Mouse (Mus musculus): ENCODE results near the gene Plcd3. TPM values are rescaled to one million over a fixed set of nuclear protein-coding genes. Genes with fewer than 3 reads are reported as not detected.

The Plcd3 gene
- total RNA-seq, 2 experiments from 2014 or later: 9.3 to 10.2 TPM

DNA sequence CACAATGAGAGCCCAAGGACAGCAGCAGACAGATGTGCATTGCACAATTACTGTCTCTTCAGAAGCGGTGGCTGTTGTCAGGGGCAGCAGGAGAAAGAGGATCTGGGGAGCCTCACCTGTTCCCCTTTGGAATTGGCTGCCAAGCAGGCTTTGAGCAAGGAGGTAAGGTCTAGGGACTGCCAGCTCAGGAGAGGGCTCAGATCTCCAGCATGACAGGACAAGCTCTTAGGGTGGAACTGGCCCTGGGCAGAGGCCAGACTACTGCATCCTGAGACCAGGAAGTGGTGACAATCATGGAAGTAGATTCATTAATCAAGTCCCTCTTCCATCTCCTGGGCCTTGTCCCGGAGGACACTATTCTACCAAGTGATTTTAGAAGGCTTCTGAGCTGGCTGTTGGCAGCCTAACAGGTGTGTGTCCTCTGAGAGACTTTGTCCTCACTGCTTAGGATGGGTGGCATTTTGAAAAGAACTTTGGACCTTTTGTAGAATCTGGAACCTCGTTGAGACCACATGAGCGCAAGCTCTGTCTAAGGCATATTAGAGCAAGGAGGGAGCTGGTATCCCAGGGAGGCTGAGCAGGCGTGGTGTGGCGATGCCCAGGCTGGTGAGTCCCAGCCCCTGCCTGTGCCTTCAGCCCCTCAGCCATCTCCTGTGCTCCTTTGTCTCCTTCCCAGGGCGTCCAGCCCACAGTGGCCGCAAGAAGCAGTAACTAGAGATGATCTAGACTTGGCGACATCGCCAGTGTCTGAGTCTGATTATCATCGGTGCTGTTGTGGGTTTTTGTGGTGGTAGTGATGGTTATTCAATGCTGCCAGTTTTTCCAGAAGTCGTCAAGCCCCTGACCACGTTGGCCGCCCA is 35.0 kb downstream of the Plcd3 start:
- 0 out of 2 replicates have a peak overlapping the region, but pooled peaks have one; percentile 11 for H3K27ac ChIP-seq
- no peak overlapping the region for H3K4me3 ChIP-seq
- no peak for TF ChIP-seq CTCF (conservative IDR thresholded peaks at IDR 0.05)
- no peak for DNase-seq (ENCODE audit: low spot score in 2 of 2)

DNA sequence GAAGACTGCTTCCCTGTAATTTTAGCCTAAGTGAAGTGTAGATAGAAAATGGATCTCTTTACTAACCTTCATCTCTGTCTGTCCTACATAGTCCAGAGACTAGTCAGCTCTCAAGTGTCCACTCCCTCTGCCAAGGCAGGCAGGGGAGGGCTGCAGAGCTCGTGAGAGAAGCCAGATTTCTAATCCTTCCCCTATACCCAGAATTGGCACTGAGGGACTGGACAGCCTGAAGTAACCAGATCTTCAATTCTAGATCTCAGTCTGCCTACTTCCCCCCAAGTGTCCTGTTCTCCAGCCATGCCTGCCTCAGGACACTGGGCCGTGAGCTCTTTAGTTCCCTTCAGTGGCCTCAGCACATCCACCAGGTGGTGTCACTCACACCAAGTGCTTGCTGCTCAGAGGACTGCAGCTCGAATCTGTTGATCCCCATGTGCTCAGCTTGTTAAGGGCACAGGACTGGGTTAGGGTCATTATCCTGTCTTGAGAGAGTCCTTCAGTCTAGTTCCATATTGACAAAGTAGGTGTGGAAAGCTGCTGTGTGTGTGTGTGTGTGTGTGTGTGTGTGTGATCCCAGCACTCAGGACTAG is 42.9 kb downstream of the Plcd3 start:
- Histone ChIP-seq H3K4me3 (no peak overlapping the region), H3K27ac (peak overlapping the region; percentile 61; the same call in 1 of the 2 replicates)
- TF ChIP-seq CTCF (conservative IDR thresholded peaks at IDR 0.05): no peak; the same call in 1 of the 2 replicates
- DNase-seq (ENCODE audit: low spot score in 2 of 2): no peak

- no peak for DNase-seq (ENCODE audit: low spot score in 2 of 2)
- TF ChIP-seq CTCF (conservative IDR thresholded peaks at IDR 0.05): no peak
- no peak overlapping the region for H3K4me3 ChIP-seq
- peak overlapping the region; percentile 52; the same call in 1 of the 2 replicates for H3K27ac ChIP-seq
Observed at GRCm38 (mm10) chr11:103056636-103057035, 44.8 kb downstream of the Plcd3 start.

- Histone ChIP-seq H3K27ac (0 out of 2 replicates have a peak overlapping the region, but pooled peaks have one; percentile 28), H3K4me3 (no peak overlapping the region)
- DNase-seq (ENCODE audit: low spot score in 2 of 2): peak; percentile 80 to 85
- TF ChIP-seq CTCF (conservative IDR thresholded peaks at IDR 0.05): peak; percentile 90
Observed at GRCm38 (mm10) chr11:103054798-103055197, 46.7 kb downstream of the Plcd3 start.

GRCm38 (mm10) chr11:103053191-103054076 is 48.0 kb downstream of the Plcd3 start:
- Histone ChIP-seq H3K27ac (peak overlapping the region; percentile 78), H3K4me3 (no peak overlapping the region)
- TF ChIP-seq CTCF (conservative IDR thresholded peaks at IDR 0.05): no peak
- no peak for DNase-seq (ENCODE audit: low spot score in 2 of 2)

DNA sequence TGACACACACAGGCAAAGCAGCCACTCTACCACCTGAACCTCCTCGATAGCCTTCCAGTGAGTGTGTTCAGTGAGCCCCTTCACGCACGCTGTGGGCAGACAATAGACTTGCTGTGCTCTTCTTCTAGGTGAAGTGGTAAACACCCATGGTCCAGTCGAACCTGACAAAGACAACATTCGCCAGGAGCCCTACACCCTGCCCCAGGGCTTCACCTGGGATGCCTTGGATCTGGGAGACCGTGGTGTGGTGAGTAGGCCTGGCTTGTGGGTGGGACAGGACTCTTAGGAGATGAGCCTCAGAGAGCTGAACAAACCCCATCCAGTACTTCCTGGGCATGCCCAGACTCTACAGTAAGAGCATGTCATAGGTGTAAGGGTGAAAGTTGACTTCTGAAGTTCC is 49.4 kb downstream of the Plcd3 start:
- DNase-seq (ENCODE audit: low spot score in 2 of 2): no peak
- TF ChIP-seq CTCF (conservative IDR thresholded peaks at IDR 0.05): no peak
- H3K27ac ChIP-seq: peak overlapping the region; percentile 78
- no peak overlapping the region for H3K4me3 ChIP-seq

- 0 out of 2 replicates have a peak, but pooled peaks have one; percentile 15 for TF ChIP-seq CTCF (conservative IDR thresholded peaks at IDR 0.05)
- no peak overlapping the region for H3K4me3 ChIP-seq
- peak in 1 of 2 experiments; percentile 51 for DNase-seq (ENCODE audit: low spot score in 2 of 2)
- peak overlapping the region; percentile 78 for H3K27ac ChIP-seq
Observed at GRCm38 (mm10) chr11:103051249-103051691, 50.2 kb downstream of the Plcd3 start.

DNA sequence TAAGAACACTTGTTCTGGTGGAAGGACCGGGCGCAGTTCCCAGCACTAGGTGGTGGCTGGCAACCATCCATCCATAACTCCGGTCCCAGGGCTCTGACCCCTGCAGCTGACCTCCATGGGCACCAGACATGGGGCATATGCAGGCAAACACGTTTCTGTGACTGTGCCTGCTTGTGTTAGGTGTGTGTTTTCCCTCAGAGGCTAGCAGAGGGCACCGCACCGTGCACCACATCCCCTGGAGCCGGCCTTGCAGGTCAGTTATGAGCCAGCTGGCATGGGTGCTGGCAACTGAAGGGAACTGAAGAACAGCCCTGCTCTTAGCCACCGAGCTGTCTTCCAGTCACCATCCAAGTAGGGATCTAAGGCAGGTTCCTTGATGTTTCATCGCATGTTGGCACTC is 51.3 kb downstream of the Plcd3 start:
- DNase-seq (ENCODE audit: low spot score in 2 of 2): no peak
- TF ChIP-seq CTCF (conservative IDR thresholded peaks at IDR 0.05): no peak
- no peak overlapping the region for H3K4me3 ChIP-seq
- H3K27ac ChIP-seq: peak overlapping the region; percentile 78

DNA sequence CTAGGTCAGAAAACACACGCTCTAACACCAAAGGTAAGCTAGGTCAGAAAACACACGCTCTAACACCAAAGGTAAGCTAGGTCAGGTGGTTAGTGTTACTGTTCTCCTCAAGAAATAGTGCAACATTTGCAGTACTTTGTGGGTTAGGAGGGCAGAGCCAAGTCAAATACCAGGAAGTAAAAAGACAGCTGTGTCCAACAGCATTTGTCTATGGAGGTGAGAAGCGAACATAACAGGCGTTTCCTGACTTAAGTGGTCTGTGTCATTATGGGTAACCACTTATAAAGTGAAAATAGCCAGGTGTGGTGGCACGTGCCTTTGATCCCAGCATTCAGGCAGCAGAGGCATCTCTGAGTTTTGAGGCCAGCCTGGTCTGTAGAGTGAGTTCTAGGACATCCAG is 51.8 kb downstream of the Plcd3 start:
- H3K27ac ChIP-seq: peak overlapping the region; percentile 78
- TF ChIP-seq CTCF (conservative IDR thresholded peaks at IDR 0.05): no peak
- no peak overlapping the region for H3K4me3 ChIP-seq
- no peak for DNase-seq (ENCODE audit: low spot score in 2 of 2)

- H3K27ac ChIP-seq: peak overlapping the region; percentile 73
- no peak for TF ChIP-seq CTCF (conservative IDR thresholded peaks at IDR 0.05)
- no peak for DNase-seq (ENCODE audit: low spot score in 2 of 2)
- H3K4me3 ChIP-seq: no peak overlapping the region
Observed at GRCm38 (mm10) chr11:103046286-103046685, 55.2 kb downstream of the Plcd3 start.

- H3K4me3 ChIP-seq: no peak overlapping the region
- peak overlapping the region; percentile 83; the same call in 1 of the 2 replicates for H3K27ac ChIP-seq
- no peak for DNase-seq (ENCODE audit: low spot score in 2 of 2)
- no peak for TF ChIP-seq CTCF (conservative IDR thresholded peaks at IDR 0.05)
Observed at GRCm38 (mm10) chr11:103043982-103044381, 57.5 kb downstream of the Plcd3 start.

- no peak for DNase-seq (ENCODE audit: low spot score in 2 of 2)
- Histone ChIP-seq H3K27ac (peak overlapping the region; percentile 83), H3K4me3 (no peak overlapping the region)
- TF ChIP-seq CTCF (conservative IDR thresholded peaks at IDR 0.05): peak; percentile 43
Observed at GRCm38 (mm10) chr11:103042828-103043227, 58.6 kb downstream of the Plcd3 start.
